Mouse (Mus musculus) heart, postnatal 10 days (tissue): ENCODE measurements around the gene Tekt1. TPM values are rescaled to one million over a fixed set of nuclear protein-coding genes. Genes with fewer than 3 reads are reported as not detected.

Source experiments
- DNase-seq, 2 experiments: peaks; one replicate each; pipeline ENCODE4 v3.0.0; 2021
- intact Hi-C: fragments of 180-260 bp; cut with DNase I; formaldehyde crosslinking; loops from one replicate; pipeline ENCODE4 v1.15.1; 2025
- total RNA-seq, 2 experiments: library from RNA; stranded (reverse); gene quantifications; 2 replicates each; pipeline ENCODE4 v1.2.3; 2021

The Tekt1 gene
- under 1 TPM in 1 of 2 experiments, not detected in 1; 0.19 TPM for total RNA-seq

GRCm38 (mm10) chr11:72362347-72362741 is at the start of gene Tekt1:
Gene Tekt1, minus strand, starts transcription at chr11:72362442.
- intact Hi-C loops: no loop called here

GRCm38 (mm10) chr11:72411945-72412344 is 49.7 kb upstream of the Tekt1 start:
- intact Hi-C loops: loop anchor here (1.0 to 2.0 kb wide), 2 partner anchors 15 to 16 kb away; no protein-coding TSS in a partner anchor

More at GRCm38 (mm10) chr11:72362347-72362741, at the start of gene Tekt1:
- DNase-seq: no peak

GRCm38 (mm10) chr11:72411093-72411921 is 49.1 kb upstream of the Tekt1 start, which contains the start of gene Smtnl2:
Gene Smtnl2, minus strand, starts transcription at chr11:72411713.
- intact Hi-C loops: loop anchor here (1.0 to 2.0 kb wide), 2 partner anchors 15 to 17 kb away; no protein-coding TSS in a partner anchor

More at GRCm38 (mm10) chr11:72411945-72412344, 49.7 kb upstream of the Tekt1 start:
- DNase-seq: no peak

GRCm38 (mm10) chr11:72410521-72411092 is 48.4 kb upstream of the Tekt1 start:
- intact Hi-C loops: loop anchor here (1.0 to 2.0 kb wide), 2 partner anchors 14 to 18 kb away; no protein-coding TSS in a partner anchor
- DNase-seq: no peak

More at GRCm38 (mm10) chr11:72411093-72411921, 49.1 kb upstream of the Tekt1 start, which contains the start of gene Smtnl2:
- peak; percentile 93 to 95 for DNase-seq

GRCm38 (mm10) chr11:72409649-72410385 is 47.6 kb upstream of the Tekt1 start:
- intact Hi-C loops: loop anchor here (2.0 kb wide), 1 partner anchor 13 kb away; no protein-coding TSS in a partner anchor
- no peak for DNase-seq

GRCm38 (mm10) chr11:72408451-72409170 is 46.4 kb upstream of the Tekt1 start:
- no peak for DNase-seq
- intact Hi-C loops: no loop called here

- intact Hi-C loops: loop anchor here (1.0 kb wide), 1 partner anchor 21 kb away; no protein-coding TSS in a partner anchor
- peak; percentile 76 to 79 for DNase-seq
These were observed 45.3 kb upstream of the Tekt1 start for GRCm38 (mm10) chr11:72407574-72407973.

- intact Hi-C loops: loop anchor here (1.0 kb wide), 1 partner anchor 21 kb away; no protein-coding TSS in a partner anchor
- no peak for DNase-seq
These were observed 44.8 kb upstream of the Tekt1 start for GRCm38 (mm10) chr11:72407081-72407480.

GRCm38 (mm10) chr11:72406079-72406675 is 43.9 kb upstream of the Tekt1 start:
- intact Hi-C loops: no loop called here
- DNase-seq: no peak

GRCm38 (mm10) chr11:72405532-72405931 is 43.3 kb upstream of the Tekt1 start:
- intact Hi-C loops: no loop called here
- no peak for DNase-seq

GRCm38 (mm10) chr11:72402969-72403368 is 40.7 kb upstream of the Tekt1 start:
- intact Hi-C loops: no loop called here
- DNase-seq: no peak

GRCm38 (mm10) chr11:72402017-72402416 is 39.8 kb upstream of the Tekt1 start:
- intact Hi-C loops: no loop called here
- no peak for DNase-seq

- intact Hi-C loops: no loop called here
- DNase-seq: no peak
These were observed 38.8 kb upstream of the Tekt1 start for GRCm38 (mm10) chr11:72401068-72401467.

GRCm38 (mm10) chr11:72397811-72398525 is 35.7 kb upstream of the Tekt1 start:
- intact Hi-C loops: loop anchor here (2.0 kb wide), 1 partner anchor 13 kb away; the partner anchor contains the start of gene Smtnl2
- no peak for DNase-seq

- intact Hi-C loops: loop anchor here (2.0 kb wide), 1 partner anchor 14 kb away; the partner anchor contains the start of gene Smtnl2
- DNase-seq: peak; percentile 93 to 95
These were observed 34.8 kb upstream of the Tekt1 start for GRCm38 (mm10) chr11:72397072-72397471.

- intact Hi-C loops: loop anchor here (2.0 kb wide), 1 partner anchor 14 kb away; the partner anchor contains the start of gene Smtnl2
These were observed 34.4 kb upstream of the Tekt1 start for GRCm38 (mm10) chr11:72396621-72397020.

GRCm38 (mm10) chr11:72395652-72396051 is 33.4 kb upstream of the Tekt1 start:
- no peak for DNase-seq
- intact Hi-C loops: loop anchor here (2.0 kb wide), 1 partner anchor 15 kb away; the partner anchor contains the start of gene Smtnl2

More at GRCm38 (mm10) chr11:72396621-72397020, 34.4 kb upstream of the Tekt1 start:
- DNase-seq: peak; percentile 69 to 74

GRCm38 (mm10) chr11:72394694-72395093 is 32.5 kb upstream of the Tekt1 start:
- no peak for DNase-seq
- intact Hi-C loops: no loop called here
